Mouse (Mus musculus) NIH3T3 (cell line): ENCODE data around the gene Fgf22.

ENCODE experiments used
- DNase-seq: peaks from one replicate; pipeline ENCODE4 v3.0.0-alpha.2; 2012; ENCODE audit warnings: low read depth

The Fgf22 gene

GRCm38 (mm10) chr10:79754856-79755516, at the start of gene Fgf22:
Gene Fgf22, plus strand, starts transcription at chr10:79755076.
- no peak for DNase-seq

DNA sequence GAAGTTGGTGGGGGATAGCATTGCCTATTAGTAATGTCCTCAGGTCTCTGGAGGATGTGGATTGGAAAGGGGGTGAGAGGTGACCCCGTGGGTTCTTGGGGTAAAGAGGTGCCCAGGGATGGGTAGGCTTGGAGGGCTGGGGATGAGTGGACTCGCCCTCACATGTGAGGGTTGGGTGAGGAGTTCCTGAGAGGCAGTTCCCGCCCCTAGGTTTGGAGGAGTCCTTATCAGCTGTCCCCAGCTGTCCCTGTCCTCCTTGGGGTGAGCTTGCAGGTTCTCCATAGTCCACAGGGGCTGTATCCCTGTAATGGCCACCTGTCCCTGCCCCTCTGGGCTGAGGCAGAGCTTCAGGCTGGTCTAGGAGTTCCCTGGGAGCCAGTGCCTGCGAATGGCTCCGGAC, 48.9 kb upstream of the Fgf22 start:
- DNase-seq: no peak

GRCm38 (mm10) chr10:79706406-79707094, 48.3 kb upstream of the Fgf22 start:
- no peak for DNase-seq

DNA sequence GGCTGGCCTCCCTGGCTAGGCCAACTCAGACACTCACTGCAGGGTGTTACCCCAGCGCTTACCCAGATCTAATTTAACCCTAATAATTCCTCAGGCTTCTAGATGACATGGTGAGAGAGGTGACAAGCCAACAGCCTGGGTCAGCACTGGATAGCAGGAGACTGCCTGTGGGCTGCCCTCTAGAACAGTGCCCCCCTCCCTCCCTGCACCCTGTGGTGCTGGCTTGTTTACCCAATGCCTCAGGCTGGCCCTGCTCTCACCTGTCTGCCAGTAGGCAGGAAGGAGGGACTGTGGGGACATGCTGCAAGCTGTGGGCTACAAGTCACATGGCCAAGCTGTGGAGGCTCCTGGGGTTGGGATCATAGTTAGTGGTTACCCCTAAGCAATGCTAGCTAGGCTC, 47.7 kb upstream of the Fgf22 start:
- DNase-seq: no peak

DNA sequence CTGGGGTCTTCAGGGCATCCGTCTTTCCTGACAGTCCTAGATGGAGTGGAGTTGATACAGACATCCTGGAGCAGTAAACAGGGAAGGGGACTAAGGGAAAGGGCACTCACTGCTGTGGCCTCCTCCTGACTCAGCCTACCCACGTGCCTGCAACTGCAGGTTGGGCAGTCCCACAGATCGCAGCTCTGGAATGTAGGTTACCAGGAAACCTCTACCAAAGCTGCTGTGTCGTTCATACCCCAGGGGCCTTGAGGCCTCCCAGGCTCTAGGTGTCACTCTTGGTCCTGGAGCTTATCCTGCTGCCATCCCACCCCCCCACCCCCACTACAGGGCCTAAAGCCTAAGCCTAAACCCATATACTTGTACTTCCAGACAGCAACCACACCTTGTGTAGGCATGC, 47.1 kb upstream of the Fgf22 start:
- no peak for DNase-seq

DNA sequence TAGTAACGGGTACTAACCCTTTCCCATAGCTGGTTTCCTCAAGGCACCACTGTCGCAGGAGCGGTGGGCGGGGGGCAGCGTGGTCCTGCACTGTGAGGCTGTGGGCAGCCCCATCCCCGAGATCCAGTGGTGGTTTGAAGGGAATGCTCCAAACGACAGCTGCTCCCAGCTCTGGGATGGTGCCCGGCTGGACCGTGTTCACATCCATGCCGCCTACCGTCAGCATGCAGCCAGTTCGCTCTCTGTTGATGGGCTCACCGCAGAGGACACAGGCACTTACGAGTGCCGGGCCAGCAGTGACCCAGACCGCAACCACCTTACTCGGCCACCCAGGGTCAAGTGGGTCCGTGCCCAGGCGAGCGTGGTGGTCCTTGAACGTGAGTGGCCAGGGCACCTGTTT, 46.2 kb upstream of the Fgf22 start:
- DNase-seq: no peak

GRCm38 (mm10) chr10:79709307-79709706, 45.6 kb upstream of the Fgf22 start:
- no peak for DNase-seq

DNA sequence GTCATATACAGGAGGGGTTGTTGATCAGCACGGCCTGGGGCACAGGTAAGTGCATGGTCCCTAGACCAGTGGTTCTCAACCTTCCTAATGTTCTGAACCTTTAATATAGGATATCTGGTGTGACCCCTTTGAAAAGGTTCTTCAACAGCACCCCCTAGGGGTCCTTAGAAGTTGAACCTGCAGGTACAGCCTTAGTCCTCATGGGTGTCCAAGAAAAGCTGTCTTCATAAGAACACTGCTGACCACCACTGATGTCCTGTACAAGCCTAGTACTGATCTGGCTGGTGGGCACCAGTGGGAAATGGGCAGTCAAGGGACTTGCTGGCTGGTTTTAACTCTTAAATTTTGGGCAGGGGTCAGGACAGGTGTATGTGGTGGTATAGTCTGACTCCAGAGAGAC, 42.8 kb upstream of the Fgf22 start:
- peak; percentile 48 for DNase-seq

- peak; percentile 87 for DNase-seq
Observed at GRCm38 (mm10) chr10:79712499-79713126, 42.3 kb upstream of the Fgf22 start.

GRCm38 (mm10) chr10:79713163-79713562, 41.7 kb upstream of the Fgf22 start:
- DNase-seq: no peak

- DNase-seq: no peak
Observed at GRCm38 (mm10) chr10:79714996-79715395, 39.9 kb upstream of the Fgf22 start.

DNA sequence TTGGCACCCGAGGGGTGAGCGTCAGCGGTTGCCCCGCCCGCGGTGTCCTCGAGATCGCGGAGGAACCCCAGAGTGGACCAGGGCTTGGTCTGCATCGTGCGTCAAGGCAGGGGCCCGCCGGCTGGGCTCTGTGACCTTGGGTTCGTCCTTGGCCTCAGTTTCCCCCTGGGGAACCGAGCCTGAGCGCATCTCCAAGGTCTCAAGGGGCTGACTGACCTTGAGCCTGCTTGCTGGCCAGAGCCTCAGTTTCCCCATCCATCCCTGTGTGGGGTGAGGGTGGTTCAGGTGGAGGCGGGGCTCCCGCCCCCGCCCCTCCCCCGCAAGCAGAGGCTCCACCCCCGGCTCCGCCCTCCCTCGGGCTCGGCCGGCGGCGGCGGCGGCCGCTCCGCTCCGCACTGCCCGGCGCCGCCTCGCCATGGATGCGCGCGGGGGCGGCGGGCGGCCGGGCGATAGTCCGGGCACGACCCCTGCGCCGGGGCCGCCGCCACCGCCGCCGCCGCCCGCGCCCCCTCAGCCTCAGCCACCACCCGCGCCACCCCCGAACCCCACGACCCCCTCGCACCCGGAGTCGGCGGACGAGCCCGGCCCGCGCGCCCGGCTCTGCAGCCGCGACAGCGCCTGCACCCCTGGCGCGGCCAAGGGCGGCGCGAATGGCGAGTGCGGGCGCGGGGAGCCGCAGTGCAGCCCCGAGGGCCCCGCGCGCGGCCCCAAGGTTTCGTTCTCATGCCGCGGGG, 38.5 kb upstream of the Fgf22 start, which contains the start of gene Hcn2:
TSS of gene Hcn2 (plus strand) at position 381 of the 734 bp plus-strand sequence.
- no peak for DNase-seq

DNA sequence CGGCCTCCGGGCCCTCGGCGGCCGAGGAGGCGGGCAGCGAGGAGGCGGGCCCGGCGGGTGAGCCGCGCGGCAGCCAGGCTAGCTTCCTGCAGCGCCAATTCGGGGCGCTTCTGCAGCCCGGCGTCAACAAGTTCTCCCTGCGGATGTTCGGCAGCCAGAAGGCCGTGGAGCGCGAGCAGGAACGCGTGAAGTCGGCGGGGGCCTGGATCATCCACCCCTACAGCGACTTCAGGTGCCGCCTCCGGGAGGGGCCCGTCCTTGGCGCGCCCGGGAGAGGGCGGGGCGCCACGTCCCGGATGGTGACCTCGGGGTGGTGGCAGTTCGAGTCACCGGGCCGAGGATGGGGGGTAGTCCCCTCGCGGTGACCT, 37.9 kb upstream of the Fgf22 start:
- DNase-seq: no peak

DNA sequence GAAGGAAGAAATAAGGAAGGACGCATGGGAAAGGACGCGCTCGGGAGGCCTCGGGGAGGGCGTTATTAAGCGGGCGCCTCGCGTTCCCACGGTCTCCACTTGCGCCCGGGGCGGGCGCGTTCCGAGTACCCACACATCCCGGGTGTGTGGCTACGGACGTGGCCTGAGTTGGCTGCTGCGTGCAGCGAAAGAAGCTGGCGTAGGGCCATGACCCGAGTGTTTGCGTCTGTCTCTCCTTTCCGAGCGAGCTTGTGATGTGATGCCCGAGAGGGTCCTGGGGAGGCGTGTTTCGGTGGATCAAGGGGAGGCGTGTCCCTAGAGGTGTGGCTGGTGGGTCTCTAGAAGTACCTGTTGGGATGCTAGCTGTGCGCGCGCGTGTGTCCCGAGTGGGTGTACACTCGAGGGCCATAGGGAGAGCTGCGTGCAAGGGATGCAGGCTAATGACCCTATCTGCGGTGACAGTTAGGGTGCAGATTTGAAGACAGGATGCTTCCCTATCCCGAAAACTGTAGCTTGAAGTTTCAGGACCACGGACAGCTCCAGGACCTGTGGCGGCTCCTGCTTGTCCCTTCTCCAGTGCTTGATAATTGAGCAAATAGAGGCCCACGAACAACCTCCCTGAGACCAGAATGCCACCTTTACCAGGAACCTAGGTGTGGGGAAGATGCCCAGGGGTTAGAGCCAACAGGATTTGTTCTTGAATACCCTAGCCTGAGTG, 37.1 kb upstream of the Fgf22 start:
- DNase-seq: peak; percentile 89

- no peak for DNase-seq
Observed at GRCm38 (mm10) chr10:79721089-79721488, 33.8 kb upstream of the Fgf22 start.

DNA sequence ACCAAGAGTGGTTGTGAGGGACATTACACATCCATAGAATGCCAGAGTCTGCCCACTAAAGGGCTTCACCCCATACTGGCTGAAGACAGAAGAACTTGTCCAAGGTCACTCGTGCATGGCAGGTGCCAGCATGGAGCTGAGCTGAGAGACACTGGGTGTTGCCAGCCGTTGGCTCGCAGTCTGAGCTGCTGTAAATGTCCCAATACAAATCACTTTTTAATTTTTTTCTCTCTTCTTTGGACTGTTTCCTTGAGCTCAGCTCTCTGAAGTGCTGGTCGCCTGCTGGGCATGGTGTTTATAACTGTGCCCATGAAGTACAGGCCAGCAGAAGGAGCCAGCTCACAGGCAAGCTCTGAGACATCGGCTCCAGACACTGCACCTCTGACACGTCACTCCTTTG, 31.8 kb upstream of the Fgf22 start:
- DNase-seq: no peak

DNA sequence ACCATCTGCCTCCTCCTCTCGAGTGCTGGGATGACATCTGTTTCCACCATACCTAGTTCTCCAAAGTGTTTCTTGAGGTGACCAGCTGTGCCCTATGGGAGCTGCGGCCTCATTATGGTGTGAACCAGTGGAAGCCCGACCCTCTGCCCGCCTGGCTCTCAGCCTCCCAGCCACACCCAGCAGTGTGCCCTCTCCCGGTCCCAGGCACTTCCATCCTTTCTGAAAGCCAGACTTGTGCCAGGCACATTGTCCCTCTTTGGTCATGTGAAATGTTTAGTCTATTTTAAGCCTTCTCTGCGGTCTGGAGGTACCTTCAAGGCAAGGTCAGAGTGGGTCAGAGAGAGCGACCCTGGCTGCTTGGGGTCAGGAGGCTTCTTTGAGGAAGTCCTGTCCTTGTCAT, 31.2 kb upstream of the Fgf22 start:
- no peak for DNase-seq

DNA sequence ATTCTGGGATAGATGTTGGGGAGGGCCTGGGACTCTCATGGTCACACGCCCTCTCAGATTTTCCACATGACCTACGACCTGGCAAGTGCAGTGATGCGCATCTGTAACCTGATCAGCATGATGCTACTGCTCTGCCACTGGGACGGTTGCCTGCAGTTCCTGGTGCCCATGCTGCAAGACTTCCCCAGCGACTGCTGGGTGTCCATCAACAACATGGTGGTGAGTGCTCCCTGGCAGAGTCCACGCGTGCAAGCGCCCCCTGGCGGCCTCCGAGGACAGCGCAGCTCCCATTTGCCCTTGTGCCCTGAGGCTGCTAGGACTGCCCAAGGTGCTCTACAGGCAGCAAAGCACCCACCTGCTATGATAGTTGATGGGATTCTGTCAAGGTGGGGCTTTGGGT, 28.8 kb upstream of the Fgf22 start:
- DNase-seq: peak; percentile 58

DNA sequence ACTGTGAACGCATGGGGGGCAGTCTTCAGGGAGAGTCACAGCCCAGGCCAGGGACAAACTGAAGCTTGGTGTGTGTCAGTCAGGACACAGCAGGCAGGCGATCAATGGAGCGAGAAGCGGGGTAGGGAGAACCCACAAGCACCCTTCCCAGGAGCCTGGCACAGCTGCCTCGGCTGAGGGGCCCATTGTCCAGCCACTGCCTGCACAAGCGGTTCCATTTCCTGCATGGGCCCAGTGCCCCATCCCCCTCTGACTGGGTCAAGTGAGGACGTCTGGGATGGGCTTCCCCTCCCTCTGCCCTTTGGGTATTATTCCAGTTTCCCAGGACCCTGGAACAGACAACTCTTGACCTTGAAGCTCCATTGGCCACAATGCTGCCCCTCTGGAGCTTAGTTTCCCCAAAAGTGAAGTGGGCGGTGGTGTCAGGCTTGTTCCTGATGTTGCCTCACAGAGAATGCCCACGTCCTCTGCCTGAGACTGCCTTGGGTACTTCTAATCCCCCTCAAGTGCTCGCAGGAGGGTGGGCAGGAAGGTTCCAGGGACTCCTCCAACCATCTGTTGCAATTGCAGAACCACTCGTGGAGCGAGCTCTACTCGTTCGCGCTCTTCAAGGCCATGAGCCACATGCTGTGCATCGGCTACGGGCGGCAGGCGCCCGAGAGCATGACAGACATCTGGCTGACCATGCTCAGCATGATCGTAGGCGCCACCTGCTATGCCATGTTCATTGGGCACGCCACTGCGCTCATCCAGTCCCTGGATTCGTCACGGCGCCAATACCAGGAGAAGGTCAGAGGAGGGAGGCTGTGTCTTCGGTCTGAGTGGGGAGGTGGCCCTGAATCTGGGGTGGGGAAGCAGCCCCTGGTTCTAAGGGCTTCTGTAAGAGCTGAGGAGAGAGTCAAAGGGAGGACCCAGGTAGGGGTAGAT, 26.3 kb upstream of the Fgf22 start:
- no peak for DNase-seq

DNA sequence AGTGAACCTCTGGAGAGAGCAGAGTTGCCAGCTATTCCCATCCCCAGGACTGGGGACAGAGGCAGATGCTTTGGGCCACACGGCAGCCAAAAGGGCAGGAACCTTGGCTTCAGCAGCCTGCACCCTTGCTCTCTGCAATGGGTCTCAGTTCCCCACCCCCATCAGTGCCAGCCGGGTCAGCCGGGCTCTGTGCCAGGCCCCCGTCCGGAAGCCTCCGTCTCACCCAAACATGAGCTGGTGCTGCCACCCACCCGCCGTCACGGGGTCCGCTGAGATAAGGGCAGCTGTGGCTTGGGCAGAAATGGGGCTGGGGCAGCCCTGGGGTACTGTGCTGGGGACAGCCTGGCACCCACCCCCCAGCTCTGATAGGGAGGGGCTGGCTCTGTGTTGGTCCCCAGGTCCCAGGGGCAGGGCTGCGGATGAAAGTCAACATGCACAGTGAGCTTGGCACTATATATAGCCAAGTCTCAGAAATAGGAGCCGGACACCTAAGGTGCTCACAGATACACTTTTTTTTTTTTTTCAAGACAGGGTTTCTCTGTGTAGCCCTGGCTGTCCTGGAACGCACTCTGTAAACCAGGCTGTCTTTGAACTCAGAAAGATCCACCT, 25.4 kb upstream of the Fgf22 start:
- no peak for DNase-seq

DNA sequence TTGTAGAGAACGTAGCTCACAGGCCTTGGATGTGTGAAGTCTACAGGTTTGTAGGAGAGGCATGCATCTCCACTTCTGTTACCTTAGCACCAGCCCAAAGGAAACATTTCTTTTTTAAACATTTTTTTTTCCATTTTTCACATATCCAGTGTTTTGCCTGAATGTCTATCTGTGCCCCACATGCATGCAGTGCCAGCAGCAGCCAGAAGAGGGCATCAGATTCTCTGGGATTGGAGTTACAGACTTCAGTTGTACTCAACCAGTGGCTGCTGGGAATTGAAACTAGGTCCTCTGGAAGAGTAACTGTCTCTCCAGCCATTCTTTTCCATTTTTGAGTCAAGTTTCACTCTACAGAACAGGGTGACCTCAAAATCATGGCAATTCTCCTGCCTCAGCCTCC, 22.4 kb upstream of the Fgf22 start:
- DNase-seq: peak; percentile 37
